Mouse (Mus musculus) retina, adult 2 months (tissue): ENCODE data around the gene Rbms3.

Experiments
- DNase-seq: peaks from one replicate; pipeline ENCODE4 v3.0.0-alpha.2; 2012; ENCODE audit warnings: low read depth, low spot score

Gene Rbms3

DNA sequence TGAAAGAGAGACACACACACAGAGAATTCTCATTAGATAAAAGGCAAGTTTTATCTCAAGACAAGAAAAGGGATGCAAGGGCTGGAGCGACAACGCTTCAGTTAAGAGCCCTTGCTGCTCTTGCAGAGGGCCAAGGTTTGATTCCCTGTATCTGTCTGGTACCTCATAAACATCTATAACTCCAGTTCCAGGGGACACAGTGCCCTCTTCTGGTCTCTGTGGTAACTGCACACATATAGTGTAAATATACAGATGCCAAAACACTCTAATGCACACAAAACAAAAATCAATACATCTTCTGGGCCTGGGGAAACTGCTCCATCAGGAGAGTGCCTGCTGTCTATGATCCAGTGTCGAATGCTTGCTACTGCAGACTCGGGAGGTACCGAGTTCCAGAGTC, 145.3 kb downstream of the Rbms3 start:
- no peak for DNase-seq

DNA sequence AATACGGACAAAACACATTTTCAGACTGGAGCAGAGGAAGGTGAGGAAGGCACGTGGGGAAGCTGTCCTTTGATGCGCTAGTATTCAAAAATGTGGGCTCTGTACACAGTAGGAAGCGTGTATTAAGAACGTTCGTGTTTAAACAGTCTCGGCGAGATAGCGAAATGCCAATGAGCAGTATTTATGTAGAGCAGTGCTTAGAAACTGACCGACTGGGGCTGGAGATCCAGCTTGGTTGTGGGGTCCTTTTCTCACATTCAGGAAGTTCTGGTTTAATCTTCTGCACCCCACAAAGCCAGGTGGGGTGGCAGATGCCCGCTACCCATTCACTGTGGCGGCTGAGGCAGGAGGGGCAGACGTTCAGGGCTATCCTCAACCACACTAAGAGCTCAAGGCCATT, 153.0 kb downstream of the Rbms3 start:
- no peak for DNase-seq

DNA sequence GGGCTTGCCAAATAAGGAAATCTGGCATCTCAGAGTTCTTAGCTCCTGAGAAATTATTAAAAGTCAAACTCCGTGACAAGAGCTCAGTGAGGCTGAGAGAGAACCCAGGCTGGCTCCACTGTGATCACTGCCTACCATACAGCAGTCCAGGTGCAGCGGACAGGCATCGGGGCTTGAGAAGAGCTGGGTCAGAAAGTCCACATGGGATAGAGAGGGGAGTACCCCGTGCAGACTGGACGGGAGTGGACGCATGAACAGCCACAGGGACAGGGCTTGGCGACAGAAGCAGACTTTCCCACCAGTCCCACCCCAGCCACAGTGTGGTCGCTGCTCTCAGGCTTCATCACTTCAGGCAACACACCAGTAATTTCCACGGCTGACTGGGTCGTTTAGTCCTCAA, 176.9 kb downstream of the Rbms3 start:
- no peak for DNase-seq

DNA sequence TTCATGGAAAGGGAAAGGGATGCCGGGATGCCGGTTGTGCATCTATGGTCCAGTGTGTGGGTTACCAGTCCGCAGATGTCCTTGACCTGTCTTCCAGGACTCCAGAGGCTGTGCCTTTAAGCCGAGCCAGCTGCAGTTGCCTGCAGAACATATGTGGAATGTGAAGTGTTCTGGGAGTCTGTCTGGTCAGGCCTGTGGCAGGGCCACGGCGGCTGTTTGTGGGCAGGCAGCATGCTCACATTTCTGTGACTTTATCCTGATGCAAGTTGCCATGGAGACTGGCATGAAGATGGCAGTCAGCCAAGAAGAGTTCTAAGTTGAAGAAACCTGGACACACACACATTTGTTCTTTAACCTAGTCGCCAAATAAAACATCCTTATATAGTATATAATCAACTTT, 187.1 kb downstream of the Rbms3 start:
- DNase-seq = no peak

DNA sequence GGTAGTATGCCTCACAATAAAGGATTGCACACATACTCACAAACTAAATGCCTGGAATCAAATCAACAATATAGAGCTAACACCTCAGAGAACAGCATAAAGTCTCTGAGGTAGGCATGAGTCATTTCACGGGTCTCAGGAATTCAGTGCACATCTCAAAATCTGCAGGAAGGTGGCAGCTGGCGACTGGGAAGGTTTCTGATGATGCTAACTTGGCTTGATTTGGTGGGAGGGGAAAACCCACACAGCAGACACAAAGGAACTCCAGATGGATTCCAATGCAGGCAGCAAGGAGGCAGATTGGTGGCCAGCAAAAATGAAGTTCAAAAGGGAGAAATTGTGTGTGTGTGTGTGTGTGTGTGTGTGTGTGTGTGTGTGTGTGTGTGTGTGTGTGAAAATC, 193.9 kb downstream of the Rbms3 start:
- no peak for DNase-seq

DNA sequence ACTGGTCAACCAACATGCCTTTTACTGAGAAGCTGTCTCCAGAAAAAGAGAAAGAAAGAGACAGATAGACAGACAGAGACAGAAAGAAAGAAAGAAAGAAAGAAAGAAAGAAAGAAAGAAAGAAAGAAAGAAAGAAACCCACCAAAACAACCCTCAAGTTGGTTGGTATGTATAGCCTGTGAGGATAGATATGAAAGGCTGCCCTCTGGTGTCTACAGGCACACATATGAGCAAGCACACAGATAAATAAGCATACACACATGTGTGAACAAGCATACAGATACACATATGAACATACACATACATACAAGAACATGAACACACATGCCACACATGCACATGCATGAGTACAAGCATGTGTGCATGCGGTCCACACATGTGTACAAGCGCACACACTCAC, 199.0 kb downstream of the Rbms3 start:
- no peak for DNase-seq

DNA sequence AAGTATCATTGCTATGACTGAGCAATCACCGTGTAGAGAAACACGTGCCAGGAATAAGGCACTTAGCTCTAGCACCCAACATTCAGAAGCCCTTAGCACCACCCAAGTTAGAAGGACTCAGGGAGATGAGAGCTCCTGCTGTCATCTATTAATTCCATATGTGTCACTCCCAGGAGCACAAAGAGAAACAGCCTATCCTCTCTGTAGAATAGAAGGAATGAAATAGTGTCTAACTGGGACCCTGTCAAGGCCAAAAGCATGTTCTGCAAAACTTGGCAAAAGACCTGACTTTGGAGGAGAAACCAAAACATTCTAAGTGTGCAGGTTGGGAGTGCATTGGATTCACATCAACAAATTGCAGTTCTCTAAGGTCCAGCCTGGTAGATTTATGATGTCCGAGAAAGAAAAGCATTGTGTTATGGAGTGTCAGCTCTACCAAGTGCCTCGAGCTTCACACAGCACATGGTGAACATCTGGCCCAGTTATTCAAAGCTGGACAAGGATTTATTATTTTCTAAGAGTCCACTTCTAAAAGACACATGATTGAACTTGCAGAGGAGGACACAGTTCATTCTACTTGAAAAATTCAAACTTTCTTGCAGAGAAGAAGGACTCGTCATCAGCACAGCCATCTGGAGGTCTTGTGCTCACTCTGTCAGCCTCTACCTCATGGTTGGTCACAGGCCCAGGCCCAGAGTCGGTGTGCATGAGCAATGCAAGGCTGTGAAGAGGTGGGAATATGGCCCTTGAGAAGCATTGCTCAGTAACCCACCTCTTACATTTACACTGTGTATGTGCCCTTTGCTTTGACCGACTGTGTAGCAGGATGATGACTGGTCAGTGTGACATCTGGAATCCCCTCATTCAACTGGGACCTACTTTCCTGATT, 200.3 kb downstream of the Rbms3 start:
- no peak for DNase-seq

DNA sequence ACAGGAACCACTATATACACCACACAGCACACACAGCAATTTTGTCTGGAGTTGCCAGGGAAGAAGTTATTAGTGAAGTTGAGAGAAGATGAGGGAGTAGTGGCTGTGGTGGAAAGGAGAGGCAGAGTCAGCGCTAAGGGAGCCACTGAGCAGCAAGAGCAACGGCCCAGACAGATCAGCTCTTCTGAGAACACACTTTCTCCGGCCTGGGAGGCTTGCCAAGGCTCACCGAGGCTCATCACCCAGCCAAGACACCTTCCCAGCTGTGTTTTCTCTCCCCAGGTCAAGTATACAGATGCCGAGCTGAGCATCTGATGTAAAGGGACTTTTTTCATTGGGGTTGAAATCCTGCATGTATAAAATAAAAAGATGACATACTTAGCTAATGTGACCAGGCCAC, 206.5 kb downstream of the Rbms3 start:
- DNase-seq = no peak

DNA sequence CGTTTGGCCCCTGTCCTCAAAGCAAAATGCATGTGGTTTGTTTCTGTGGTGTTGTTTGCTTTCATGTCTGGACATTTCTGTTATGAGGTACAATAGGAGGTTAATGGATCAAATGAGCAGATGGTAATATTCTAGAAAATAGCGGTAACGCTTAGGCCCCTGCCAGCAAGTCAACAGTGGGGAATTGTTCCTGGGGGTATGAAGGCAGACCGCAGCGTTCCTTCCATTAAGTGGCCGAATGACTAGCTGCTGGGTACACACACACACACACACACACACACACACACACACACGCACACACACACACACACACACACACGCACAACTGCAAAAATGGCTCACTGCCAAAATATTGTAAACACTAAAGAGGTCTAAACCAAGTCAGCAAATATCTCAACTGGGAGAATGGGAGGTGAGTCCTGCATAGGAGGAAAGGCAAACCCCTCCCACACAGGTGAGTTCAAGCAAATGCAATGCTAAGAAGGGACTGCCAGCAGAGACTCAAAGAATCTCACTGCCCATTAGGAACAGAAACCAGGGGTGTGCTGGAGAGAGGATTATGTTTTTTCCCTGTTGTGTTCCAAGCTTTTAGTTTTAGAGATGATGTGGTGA, 209.7 kb downstream of the Rbms3 start:
- no peak for DNase-seq

DNA sequence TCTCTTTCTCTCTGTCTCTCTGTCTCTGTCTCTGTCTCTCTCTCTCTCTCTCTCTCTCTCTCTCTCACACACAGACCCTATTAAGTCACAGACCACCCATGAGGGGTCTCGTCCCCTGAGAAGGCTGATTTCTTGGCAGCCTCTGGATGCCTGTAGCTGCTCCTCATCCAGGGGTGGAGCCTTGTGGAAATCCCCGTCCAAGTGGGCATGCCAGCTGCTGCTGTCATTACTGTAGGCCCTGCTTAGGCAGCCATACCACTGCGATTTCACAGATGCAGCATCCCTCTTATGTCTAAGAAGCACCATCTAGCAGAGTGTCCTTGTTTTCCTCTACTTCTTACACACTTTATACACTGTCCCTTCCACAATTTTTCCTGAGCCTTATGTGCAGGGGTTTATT, 216.5 kb downstream of the Rbms3 start:
- no peak for DNase-seq

DNA sequence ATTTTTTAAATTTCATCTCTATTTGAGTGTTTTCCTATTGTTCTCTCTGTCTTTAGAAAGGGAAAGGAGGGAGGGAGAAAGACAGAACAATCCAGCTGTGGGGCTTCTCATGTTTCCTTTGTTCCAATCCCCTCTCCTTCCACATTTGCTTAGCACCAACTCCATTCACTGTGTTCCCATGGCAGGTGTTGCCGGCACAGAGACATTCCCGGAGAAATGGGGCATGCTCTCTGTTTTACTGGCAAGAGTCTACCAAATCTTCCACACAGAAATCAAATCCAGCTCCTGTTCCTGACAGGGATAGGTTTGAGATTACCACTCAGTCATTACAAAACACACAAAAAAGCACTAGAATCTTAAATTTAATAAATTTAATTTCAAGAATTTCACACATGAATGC, 217.1 kb downstream of the Rbms3 start:
- DNase-seq = no peak

DNA sequence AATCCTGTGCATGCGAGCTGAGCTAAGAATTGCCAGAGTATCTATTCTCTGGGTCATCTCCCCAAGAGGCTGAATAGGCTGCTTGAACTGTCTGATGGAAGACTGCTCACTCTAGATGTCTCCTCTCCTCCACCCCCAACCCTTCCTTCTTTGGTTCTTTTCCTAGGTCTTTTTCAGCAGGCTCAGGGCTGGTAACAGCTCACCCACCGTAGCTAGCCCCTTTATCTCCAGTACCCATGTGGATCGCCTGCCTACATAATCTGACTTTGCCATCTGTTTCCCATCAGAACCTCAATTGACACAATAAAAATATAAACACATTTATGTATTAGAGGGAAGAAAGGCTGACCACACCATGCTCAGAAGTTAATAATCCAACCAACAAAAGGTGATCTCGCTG, 225.1 kb downstream of the Rbms3 start:
- DNase-seq = no peak

DNA sequence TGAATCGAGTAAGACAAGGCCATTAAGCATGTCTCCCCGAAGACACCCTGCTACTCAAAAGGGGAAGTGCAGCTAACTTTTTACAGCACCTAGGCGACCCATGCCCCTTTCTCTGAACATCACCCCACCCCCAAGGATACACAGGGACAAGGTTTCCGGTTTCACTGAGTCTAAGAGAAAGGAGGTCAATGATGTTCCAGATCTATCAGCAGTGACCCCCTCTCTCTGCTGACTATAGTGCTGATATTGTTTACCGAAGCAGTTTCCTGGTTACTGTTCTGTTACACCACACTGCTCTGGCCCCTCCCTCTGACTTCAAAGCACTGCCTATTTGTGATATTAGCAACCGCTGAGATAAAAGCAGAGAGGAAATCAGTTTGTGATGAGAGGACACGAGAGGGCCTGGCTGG, 229.4 kb downstream of the Rbms3 start:
- no peak for DNase-seq

DNA sequence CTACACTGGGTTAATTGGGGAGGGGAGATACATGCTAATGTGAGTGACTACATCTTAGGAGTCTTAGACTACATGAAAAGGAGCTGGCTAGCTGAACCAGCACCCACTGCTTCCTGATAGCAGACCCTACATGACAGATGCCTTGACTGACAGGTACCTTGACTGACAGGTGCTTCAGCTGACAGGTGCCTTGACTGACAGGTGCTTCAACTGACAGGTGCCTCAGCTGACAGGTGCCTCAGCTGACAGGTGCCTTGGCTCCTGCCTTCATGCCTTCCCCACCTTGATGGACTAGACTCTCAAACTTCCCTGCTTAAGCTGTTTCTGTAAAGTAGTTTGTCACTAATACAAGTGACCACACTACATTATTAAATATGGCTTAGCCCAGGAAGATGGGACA, 232.6 kb downstream of the Rbms3 start:
- DNase-seq = no peak

DNA sequence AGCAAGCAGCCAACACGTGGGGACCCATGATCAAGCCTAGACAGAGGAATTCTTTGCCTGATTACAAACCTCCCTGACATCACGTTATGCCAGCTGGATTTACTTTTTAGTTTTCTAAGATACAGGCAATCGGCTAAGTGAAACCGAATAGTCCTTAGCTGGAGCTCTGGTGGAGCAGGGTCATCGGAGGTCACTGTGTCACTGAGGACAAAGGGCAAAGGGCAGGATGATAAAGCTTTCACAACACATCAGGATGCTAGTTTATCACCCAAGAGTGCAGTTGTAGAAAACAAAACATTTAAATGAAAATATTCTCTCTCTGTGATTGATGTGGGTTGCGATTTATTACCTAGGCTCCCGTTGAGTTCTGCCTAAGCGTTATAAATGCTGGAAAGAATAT, 233.1 kb downstream of the Rbms3 start:
- no peak for DNase-seq

DNA sequence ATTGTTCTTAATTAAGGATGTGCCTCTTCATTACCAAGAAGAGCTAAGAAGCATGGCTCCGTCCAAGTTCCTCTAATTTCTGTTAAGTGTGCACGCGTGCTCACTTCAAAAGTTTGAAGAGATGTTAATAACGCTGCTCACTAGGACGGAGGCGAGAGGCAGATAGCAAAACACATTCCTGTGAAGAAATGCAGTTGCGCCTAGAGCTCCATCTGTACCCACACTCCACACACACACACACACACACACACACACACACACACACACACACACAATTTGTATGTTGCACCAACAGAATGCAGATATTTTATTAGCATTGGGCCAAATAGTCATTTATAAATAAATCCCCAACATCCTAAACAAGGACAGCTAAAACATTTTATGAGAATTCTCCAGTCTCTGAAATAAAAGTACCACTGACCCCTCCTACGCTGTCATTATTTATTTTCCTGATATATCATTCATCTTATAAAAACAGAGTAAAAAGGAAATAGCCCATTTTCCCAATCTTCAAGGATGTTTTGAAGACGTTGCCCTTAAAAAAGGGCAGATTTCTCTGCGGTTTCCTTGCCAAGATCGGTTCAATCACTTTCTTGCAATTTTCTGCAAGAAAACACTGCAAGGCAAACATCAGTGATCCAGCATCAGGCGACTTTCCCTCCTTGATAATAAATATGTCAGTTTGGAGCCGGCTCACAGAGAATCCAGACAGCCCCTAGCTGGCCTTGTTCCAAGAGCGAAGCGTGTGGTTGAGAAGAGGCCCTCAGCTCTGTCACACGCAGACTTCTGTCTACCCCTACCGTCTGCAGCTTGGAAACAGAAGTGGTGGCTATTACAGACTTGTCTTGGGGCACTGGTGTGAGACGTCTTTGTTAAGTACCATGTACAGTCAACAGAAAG, 235.8 kb downstream of the Rbms3 start:
- no peak for DNase-seq

DNA sequence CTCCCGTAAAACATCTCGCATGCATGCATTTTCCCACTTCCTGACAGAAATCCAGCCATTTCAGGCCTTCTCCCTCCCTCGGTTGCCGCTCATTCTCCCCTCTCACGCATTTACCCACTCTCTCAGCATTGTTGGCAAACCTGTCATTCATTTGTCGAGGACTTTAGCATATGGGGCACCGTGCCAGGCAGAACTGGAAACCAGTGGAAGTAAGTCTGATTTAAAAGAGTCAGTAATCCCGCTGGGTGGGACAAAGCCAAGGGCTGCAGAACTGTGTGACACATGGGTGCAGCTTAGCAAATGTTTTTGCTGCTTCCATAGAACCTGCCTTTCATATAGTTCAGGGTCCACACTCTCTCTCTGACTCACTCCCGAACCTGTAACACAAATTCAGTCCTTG, 241.7 kb downstream of the Rbms3 start:
- DNase-seq = no peak

DNA sequence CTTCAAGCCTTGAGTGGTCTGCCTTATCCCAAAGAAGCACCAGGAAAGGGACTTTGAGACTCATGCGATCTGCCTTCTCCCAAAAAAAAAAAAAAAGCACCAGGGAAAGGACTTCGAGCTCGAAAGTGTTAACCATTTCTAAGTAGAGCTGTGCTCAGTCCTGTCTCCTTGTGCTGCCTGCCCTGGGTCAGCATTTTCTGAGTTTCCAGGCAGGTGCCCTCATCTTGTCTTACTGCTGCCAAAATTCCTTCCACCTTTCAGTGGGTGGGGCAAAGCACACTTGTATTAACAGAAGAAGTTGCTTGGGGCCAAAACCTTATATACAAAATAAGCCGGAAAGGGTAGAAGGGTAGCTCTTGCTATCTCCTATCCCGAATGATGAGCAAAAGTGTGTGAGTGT, 248.8 kb downstream of the Rbms3 start:
- DNase-seq = no peak

DNA sequence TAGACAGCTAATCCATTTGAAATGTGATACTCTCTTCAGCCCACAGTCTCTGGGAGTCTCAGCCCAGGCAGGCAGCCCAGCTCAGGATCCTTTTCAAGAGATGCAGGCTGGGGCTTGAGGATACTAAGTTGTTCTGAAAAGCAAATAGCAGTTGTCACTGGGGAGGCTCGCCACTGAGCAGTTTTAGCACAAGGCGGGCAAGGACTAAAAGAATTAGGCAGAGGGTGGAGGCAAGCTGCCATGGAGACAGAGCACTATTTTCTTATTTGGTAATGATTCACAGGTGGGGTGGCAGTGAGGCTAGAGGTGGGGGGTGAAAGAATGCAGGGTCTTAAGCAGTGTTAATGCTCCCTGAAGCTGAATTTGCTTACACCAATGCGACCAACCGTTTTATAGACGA, 249.6 kb downstream of the Rbms3 start:
- no peak for DNase-seq

DNA sequence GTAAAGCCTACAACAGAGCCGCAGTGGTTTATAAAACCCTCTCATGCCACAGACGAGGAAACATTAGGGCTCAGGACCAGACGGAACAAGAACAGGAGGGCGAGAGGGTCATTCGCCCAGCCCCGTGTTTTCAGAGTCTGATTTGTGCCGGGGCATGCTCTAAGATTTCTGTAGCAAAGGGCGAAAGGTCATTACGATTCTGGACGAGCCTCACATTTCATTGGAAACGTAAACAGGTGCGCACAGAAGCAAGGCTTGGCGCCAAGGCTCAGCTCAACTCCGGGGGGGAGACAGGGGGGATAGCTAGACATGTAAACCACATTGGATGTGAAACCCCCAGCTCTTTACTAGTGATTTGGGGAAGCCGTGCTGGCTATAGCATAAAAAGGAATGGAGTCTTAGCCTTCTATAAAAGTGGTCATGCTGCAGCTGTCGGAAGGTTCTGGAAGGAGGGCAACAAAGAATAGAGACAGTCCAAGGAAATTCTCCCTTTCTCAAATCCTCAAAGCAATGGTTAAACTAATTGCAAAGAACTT, 250.2 kb downstream of the Rbms3 start:
- DNase-seq = no peak

DNA sequence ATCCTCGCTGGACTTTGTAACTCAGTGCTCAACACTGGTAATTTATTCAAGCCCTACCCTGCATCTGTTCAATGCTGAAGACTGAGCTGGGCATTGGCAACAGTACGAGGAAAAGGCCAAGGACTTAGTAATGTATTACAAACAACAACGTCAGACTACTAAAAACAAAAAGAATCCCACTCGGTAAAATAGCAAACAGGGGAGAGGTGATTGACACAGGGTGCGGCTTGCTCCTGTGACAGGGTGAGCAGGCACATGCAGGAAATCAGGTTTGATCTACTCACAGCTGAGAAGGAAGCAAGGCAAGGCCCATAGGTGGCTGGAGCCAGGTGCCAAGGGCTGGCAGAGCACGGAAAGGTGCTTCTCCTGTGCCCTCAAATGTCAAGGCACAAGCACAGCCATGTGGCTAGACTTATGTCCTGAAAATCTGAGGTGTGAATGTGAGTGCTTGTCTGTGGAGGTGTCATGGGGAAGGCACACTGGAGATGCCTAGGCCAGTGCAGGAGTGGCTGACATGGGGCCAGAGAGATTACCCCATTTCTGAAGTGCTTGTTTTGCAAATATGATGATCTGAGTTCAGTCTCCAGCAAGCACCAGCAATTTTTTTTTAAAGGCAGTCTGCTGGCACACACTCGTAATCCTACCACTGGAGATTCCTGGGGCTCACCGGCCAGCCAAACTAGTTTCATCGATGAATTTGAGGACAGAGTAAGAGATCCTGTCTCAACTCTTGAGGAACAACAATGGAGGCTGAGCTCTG, 251.4 kb downstream of the Rbms3 start:
- DNase-seq = no peak
